Mouse (Mus musculus) liver, embryonic 15.5 days (tissue): Measurements from ENCODE around the gene Rpl28. TPM values are rescaled to one million over a fixed set of nuclear protein-coding genes. Genes with fewer than 3 reads are reported as not detected.
"Not testable (repeated sequence)": the region's sequence is repeated elsewhere in the genome, so short reads cannot be mapped to it uniquely, and the experiment has no call there.

Experiments used
- ATAC-seq: fragments of 200-750 bp; cut with Nextera tagmentation; 2 replicates; pipeline ENCODE4 v1.8.0; 2017; ENCODE audit warnings: moderate number of reproducible peaks, mild to moderate bottlenecking, moderate library complexity; ENCODE audit not compliant: insufficient read depth
- H3K27ac ChIP-seq: fragments of 300-500 bp; sonication (generic); replicated peaks from 2 replicates; pipeline ENCODE4 v1.5.1; 2015; ENCODE audit warnings: mild to moderate bottlenecking, inconsistent platforms
- H3K27me3 ChIP-seq: fragments of 300-500 bp; sonication (generic); 2 replicates; pipeline ENCODE4 v1.6.1; 2015; ENCODE audit warnings: mild to moderate bottlenecking, inconsistent platforms
- H3K36me3 ChIP-seq: fragments of 300-500 bp; sonication (generic); replicated peaks from 2 replicates; pipeline ENCODE4 v1.6.1; 2015; ENCODE audit warnings: moderate library complexity, mild to moderate bottlenecking, inconsistent platforms
- H3K4me1 ChIP-seq: fragments of 300-500 bp; sonication (generic); replicated peaks from 2 replicates; pipeline ENCODE4 v1.6.1; 2015; ENCODE audit warnings: inconsistent platforms
- H3K4me2 ChIP-seq: fragments of 300-500 bp; sonication (generic); 2 replicates; pipeline ENCODE4 v1.6.1; 2015; ENCODE audit warnings: moderate library complexity, mild to moderate bottlenecking, inconsistent platforms
- H3K4me3 ChIP-seq: fragments of 300-500 bp; sonication (generic); replicated peaks from 2 replicates; pipeline ENCODE4 v1.5.1; 2015; ENCODE audit warnings: mild to moderate bottlenecking, inconsistent platforms
- H3K9ac ChIP-seq: fragments of 300-500 bp; sonication (generic); 2 replicates; pipeline ENCODE4 v1.6.1; 2015; ENCODE audit warnings: moderate library complexity, mild to moderate bottlenecking, inconsistent platforms
- H3K9me3 ChIP-seq: fragments of 300-500 bp; sonication (generic); replicated peaks from 2 replicates; pipeline ENCODE4 v1.6.1; 2016; ENCODE audit warnings: inconsistent platforms
- WGBS: fragments of 180-500 bp; shearing (Covaris S2); methylation state at CpG from one replicate; pipeline ENCODE4 v1.1.7; 2015; ENCODE audit warnings: mixed read lengths; ENCODE audit not compliant: insufficient replicate concordance; 5-methylcytosine and 5-hydroxymethylcytosine counted together
- polyA plus RNA-seq: library from polyadenylated mRNA; unstranded; fragments of >200 nt; fragmentation: Nextera tagmentation; extraction: Ambion mirVana; gene quantifications from 2 replicates; pipeline ENCODE4 v1.2.1, GENCODE M21; 2015

Gene Rpl28
- polyA plus RNA-seq, 1 experiment from 2014 or later: 169 TPM

DNA sequence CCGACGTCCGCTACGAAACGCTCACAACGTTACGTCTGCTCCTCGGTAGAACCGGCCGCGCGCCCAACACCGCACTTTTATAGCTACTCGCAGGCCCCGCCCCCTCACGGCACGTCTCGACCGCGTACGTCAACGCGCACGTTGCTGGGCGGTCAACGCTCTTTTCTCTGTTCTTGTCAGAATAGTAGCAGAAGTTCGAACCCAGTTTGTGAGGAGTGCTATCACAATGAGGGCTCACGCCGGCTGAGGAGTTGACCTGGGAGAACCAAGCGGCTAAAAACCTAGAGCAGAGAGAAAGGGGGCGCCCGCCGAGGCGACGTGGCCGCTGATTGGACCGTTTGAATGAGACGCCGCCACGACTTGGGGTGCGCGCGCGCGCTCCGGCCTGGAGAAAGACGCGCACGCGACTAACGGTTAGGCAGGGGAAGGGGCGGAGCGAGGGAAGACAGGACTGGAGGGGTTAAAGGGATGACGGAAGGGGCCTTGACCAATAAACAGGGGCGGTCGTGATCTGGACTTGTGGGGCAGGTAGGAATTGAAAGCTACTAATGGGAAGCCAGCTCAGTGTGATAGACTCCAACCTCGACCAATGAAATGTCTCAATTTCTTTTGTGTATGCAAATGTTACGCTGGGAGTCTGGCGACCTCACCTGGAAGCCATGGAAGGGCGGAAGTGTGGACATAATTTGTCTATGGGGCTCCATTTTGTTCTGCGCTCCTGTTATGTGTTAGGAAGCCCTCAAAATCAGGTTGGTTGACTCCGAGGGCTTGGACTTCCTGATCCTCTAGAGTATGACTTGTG is 19.8 kb downstream of the Rpl28 start, which contains the start of gene Ube2s:
TSS of gene Ube2s (minus strand) at position 288 of the 802 bp plus-strand sequence.
- ATAC-seq: peak; percentile 97
- Histone ChIP-seq H3K4me1 (peaks cover 39% of the 10 kb centered on the region), H3K36me3 (peaks cover 36% of the 10 kb centered on the region), H3K9ac (peak within 1 kb of the TSS; percentile 99), H3K27ac (peak within 1 kb of the TSS; percentile 95), H3K27me3 (no peaks in the 10 kb centered on the region), H3K4me2 (peak within 1 kb of the TSS; percentile 88), H3K9me3 (no peaks in the 10 kb centered on the region), H3K4me3 (peak within 1 kb of the TSS; percentile 98)
- under 1% methylated on average over 62 of the region's 62 CpGs for WGBS

DNA sequence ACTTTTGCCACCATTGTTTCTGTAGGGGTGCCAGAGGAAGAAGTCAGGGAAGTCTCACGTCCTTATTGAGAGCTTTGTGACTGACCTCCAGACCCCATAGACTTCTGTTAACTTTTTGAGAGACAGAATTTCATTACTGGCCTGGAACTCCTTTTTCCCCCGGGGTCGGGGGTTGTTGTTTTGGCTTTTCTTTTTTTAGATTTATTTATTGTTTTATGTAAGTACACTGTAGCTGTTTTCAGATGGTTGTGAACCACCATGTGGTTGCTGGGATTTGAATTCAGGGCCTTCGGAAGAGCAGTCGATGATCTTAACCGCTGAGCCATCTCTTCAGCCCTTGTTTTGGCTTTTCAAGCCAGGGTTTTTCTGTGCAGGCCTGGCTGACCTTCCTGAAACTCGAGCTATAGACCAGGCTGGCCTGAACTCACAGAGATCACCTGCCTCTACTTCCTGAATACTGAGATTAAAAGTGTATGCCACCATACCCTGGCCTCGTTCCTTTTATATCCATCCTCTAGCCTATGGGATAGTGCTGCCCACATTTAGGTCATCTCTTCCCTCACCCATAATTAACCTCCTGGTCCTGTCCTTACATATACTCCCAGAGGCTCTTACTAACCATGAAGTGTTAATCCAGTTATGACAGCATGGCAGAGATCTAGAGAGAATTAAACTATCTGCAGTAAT is 20.6 kb downstream of the Rpl28 start:
- H3K9ac ChIP-seq: peak overlapping the region; percentile 66
- H3K27ac ChIP-seq: peak overlapping the region; percentile 95
- peak overlapping the region; percentile 98 for H3K4me3 ChIP-seq
- H3K27me3 ChIP-seq: no peaks in the 10 kb centered on the region
- H3K4me1 ChIP-seq: peaks cover 35% of the 10 kb centered on the region
- H3K9me3 ChIP-seq: no peaks in the 10 kb centered on the region
- peak overlapping the region; percentile 88 for H3K4me2 ChIP-seq
- WGBS: 14% methylated on average over 8 of the region's 8 CpGs
- no peak for ATAC-seq
- peaks cover 31% of the 10 kb centered on the region for H3K36me3 ChIP-seq

DNA sequence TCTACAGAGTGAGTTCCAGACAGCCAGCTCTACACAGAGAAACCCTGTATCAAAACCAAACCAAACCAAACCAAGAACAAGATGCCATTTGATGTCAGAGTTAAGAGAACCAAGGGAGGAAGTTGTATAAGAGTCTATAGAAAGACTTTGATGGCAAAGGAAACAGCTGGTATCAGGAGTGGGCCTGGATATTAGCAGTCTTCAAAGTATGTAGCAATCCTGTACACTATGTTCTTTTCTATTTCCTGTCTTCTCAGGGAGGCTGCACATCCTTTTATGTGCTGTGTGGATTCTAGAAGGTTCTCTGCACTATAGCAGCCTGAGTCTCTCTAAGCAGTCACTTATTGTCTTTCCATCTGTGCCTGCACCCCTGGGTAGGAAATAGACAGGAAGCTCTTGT is 23.9 kb downstream of the Rpl28 start:
- Histone ChIP-seq H3K27me3 (0 out of 2 replicates have a peak, but pooled peaks cover 5% of the 10 kb centered on the region), H3K36me3 (no peaks in the 10 kb centered on the region), H3K9ac (no peak overlapping the region), H3K4me2 (no peak overlapping the region), H3K9me3 (no peaks in the 10 kb centered on the region), H3K4me3 (no peak overlapping the region), H3K4me1 (peaks cover 6% of the 10 kb centered on the region), H3K27ac (no peak overlapping the region)
- ATAC-seq: no peak

DNA sequence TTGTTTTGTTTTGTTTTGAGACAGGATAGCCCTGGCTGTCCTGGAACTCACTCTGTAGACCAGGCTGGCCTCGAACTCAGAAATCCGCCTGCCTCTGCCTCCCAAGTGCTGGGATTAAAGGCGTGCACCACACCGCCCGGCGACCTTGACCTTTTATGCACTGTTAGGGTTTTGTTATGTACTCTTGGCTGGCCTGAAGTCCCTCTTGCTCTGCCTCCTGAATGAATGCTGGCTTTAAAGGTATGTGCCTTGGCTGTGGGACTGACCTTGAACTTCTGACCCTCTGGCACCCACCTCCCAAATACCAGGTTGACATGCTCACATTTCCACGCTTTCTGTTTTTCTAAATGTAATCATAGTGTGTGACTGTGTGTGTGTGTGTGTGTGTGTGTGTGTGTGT is 28.3 kb downstream of the Rpl28 start:
- H3K27ac ChIP-seq, H3K4me1 ChIP-seq, ATAC-seq, H3K9ac ChIP-seq, H3K36me3 ChIP-seq, H3K9me3 ChIP-seq, H3K4me2 ChIP-seq, H3K4me3 ChIP-seq, H3K27me3 ChIP-seq: not testable (repeated sequence)
- WGBS: 60% methylated on average over 7 of the region's 7 CpGs

DNA sequence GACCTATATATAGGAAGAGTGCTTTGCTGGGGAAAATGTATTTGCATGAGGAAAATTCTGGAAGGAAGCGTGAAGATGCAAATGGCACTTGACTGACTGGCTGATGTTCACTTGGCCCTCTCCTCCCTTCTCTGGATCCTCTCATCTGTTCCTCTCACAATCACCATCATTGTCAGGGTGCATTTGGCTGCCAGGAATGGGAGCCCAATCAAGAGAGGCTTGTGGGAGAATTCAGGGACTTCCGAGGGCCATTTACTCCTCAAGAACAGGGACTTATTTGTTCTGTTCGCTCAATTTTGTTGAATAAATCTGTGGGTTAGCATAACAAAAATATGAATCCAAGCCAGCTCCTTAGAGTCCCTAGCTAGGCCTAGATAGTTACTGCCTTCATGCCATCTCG is 29.0 kb downstream of the Rpl28 start:
- 61% methylated on average over 4 of the region's 4 CpGs for WGBS
- H3K9me3 ChIP-seq: no peaks in the 10 kb centered on the region
- peaks cover 5% of the 10 kb centered on the region; the same call in 1 of the 2 replicates for H3K27me3 ChIP-seq
- no peak for ATAC-seq
- H3K4me2 ChIP-seq: no peak overlapping the region
- no peaks in the 10 kb centered on the region for H3K36me3 ChIP-seq
- no peaks in the 10 kb centered on the region for H3K4me1 ChIP-seq
- H3K9ac ChIP-seq: no peak overlapping the region
- no peak overlapping the region for H3K4me3 ChIP-seq
- no peak overlapping the region for H3K27ac ChIP-seq

DNA sequence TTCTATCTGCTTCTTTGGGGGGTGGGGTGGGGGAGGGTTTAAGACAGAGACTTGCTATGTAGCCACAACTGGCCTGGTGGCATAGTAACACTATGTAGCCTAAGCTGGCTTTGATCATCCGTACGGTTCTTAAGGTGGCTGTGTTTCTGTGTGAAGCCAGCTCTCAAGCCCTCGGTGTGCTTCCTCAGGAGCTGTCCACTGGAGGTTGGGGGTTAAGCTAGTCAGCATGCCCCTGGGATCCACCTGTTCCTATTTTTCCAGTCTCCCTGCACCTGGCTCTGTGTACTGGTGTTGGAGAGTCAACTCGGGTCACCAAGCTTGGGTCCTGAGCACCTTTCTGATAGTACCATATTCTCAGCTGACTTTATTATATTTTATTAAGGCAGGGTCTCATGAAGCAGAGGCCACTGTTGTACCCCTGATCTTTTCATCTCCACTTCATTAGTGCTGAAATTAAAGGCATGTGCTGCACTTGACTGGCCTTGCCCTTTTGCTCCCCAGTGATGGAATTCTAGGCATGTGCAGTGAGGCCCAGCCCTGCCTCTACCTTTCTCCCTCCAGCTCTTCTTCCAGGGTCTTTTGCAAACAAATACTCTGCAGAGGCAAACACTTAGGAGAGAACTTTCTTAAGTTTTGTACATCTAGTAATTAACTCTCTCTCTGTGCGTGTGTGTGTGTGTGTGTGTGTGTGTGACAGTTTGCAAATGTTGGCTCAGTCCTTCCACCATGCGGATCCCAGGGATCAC is 29.7 kb downstream of the Rpl28 start:
- H3K27ac ChIP-seq: no peak overlapping the region
- 61% methylated on average over 6 of the region's 6 CpGs for WGBS

DNA sequence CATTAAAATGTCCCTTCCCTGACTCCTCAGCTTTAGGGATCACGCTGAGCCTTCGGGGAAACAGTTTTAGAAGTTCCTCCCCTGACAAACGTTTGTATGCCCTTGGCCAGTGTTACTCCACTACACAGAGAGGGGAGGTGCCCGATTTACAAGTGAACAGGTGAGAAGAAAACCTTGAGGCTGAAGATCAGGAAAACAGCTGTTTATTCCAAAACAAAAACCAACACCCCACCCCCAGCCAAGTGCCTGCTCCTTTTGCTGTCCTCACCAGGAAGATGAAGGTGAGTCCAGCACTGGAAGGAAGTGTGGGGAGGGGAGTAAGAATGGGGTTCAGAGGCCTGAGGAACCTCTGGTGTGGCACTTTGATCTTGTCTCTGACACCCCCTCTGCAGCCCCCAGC is 32.7 kb downstream of the Rpl28 start:
- ATAC-seq: no peak
- Histone ChIP-seq H3K27me3 (peaks cover 11% of the 10 kb centered on the region), H3K4me2 (no peak overlapping the region), H3K4me3 (no peak overlapping the region), H3K36me3 (no peaks in the 10 kb centered on the region), H3K9me3 (no peaks in the 10 kb centered on the region), H3K27ac (no peak overlapping the region), H3K9ac (no peak overlapping the region), H3K4me1 (no peaks in the 10 kb centered on the region)
- WGBS: 22% methylated on average over 4 of the region's 4 CpGs

More for the DNA sequence above, 29.7 kb downstream of the Rpl28 start:
- no peak for ATAC-seq
- no peaks in the 10 kb centered on the region for H3K9me3 ChIP-seq
- no peak overlapping the region for H3K9ac ChIP-seq
- H3K4me1 ChIP-seq: no peaks in the 10 kb centered on the region
- H3K4me2 ChIP-seq: no peak overlapping the region
- no peaks in the 10 kb centered on the region for H3K36me3 ChIP-seq
- H3K27me3 ChIP-seq: peaks cover 5% of the 10 kb centered on the region; the same call in 1 of the 2 replicates
- H3K4me3 ChIP-seq: no peak overlapping the region

DNA sequence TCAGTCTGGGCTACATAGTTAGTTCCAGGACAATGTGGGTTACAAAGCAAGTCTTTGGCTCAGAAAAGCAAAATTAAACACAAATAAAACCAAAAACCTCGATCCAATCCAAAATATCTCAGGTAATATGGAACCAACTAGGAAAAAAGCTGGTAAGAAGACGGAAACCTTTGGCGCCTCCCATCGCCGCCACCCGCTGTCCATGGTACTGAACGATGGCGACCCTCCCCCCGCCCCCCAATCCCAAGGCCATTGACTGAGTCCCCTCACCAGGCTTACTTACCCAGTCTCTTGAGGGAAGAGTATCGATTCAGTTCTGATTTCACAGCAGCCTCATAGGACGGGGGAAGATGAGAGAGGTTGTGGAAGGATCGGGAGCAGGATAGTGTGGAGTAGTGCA is 37.8 kb downstream of the Rpl28 start:
- Histone ChIP-seq H3K36me3 (no peaks in the 10 kb centered on the region), H3K9ac (no peak overlapping the region), H3K4me3 (no peak overlapping the region), H3K27ac (no peak overlapping the region), H3K4me2 (no peak overlapping the region), H3K4me1 (no peaks in the 10 kb centered on the region), H3K9me3 (no peaks in the 10 kb centered on the region), H3K27me3 (peaks cover 57% of the 10 kb centered on the region)
- no peak for ATAC-seq
- WGBS: 6% methylated on average over 12 of the region's 12 CpGs

DNA sequence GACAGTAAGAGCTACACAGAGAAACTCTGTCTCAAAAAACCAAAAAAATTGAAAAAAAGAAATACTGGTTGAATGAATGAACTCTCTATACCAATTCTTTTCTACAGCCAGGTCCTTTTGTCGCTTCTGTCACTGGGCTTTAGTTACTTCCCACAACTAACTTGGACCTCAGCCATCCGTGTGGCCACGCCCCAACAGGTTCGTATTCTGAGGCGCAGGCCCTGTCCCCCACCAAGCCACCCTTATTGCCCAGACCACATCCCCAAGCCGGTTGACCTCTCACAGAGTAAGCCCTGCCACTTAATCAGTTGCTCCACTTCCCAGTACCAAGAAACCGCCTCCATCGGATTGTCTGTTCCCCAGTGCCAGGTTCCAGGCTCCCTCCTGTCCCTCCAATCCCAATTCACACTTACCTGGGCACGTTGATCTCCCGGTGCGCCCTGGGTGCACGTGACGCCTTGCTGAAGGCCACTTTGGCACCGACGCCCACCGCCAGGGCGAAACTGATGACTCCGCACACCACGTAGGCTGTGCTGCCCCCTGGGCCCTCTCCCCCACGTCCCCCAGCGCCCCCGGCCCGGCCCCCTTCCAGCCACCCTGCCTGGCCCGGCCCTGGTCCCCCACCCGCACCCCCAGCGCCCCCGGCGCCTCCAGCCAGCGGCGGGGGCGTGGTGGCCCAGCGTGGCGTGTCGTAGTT is 43.1 kb downstream of the Rpl28 start:
- WGBS: 5% methylated on average over 34 of the region's 34 CpGs
- Histone ChIP-seq H3K27ac (no peak overlapping the region), H3K9me3 (no peaks in the 10 kb centered on the region), H3K4me3 (peak overlapping the region; percentile 33), H3K9ac (no peak overlapping the region), H3K4me2 (peak overlapping the region; percentile 64), H3K27me3 (peaks cover 95% of the 10 kb centered on the region), H3K4me1 (peaks cover 7% of the 10 kb centered on the region), H3K36me3 (no peaks in the 10 kb centered on the region)
- ATAC-seq: no peak

DNA sequence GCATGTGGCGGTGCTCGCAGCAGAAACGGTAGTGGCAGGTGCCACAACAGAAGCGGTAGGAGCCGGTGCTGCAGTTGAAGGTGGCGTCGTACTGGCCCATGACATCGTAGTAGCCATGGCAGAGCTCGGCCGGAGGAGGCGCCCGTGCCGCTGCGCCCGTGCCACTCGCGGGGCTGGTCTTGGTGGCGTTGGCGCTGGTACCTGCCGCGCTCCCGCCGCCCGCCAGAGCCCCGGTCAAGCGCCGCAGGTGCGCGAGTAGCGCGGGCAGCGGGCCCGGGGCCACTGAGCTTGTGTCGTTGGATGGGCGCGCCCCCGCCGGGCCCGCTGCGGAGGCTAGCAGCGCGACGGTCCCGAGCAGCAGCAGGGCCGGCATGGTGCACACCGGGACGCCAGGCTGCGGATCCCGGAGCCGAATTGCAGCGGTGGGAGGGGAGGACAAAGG is 43.7 kb downstream of the Rpl28 start:
- WGBS: under 1% methylated on average over 43 of the region's 51 CpGs
- Histone ChIP-seq H3K9ac (no peak overlapping the region), H3K9me3 (no peaks in the 10 kb centered on the region), H3K36me3 (no peaks in the 10 kb centered on the region), H3K4me1 (peaks cover 7% of the 10 kb centered on the region), H3K27me3 (peaks cover 95% of the 10 kb centered on the region), H3K4me3 (peak overlapping the region; percentile 33), H3K27ac (no peak overlapping the region), H3K4me2 (peak overlapping the region; percentile 64)
- ATAC-seq: no peak
